19 mouse cellular contexts compared by ENCODE assay signal in the genomic region with DNA sequence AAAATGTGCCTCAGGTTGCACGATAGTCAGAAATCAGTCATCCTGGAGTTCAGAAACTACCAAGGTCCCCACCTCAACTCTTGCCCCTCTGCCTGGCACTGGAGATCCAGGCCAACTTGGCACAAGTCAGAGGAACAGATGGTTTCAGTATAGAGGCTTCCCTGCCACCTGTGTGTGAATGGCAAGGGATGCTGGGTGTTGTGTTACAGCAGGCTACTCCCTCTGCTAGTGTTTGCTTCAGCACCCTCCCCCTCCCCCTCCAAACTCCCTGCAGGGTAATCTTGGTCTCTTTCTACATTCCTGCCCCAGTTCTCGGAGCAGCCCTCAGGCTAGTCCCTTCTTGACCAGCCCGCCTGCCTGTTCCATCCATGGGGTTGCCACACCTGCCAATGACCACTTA. TPM values are rescaled to one million over a fixed set of nuclear protein-coding genes. Genes with fewer than 3 reads are reported as not detected.
DNase-seq lines count a peak whose midpoint lies in the region; TF ChIP-seq lines count a peak whose summit lies in the region.
"Had no signal": no experiment of that assay in that cellular context is flagged by ENCODE, and none has a peak within 500 bp of the region (broad histone marks: within the 10 kb centered on the region; RNA-seq: fewer than 3 reads in every experiment).

No protein-coding gene starts in this region.

- H3K4me3 ChIP-seq in cerebellum, adult 2 months (replicated peaks; ENCODE audit: insufficient read depth, low read depth, low read length) = no peak overlapping the region
- H3K4me3 ChIP-seq: gastrocnemius, adult 2 months had no signal

- H3K27ac ChIP-seq in cerebellum, adult 2 months (ENCODE audit: insufficient read depth, low read length) = 0 out of 2 replicates have a peak overlapping the region, but pooled peaks have one; percentile 38
- H3K27ac ChIP-seq: hindbrain, embryonic 14.5 days; liver, embryonic 14.5 days had no signal

- H3K4me1 ChIP-seq in cerebellum, adult 2 months (ENCODE audit: control insufficient read depth, insufficient read depth, low read length) = peaks cover 48% of the 10 kb centered on the region

- no peak for TF ChIP-seq POLR2A in cerebellum, adult 2 months (IDR thresholded peaks at IDR 0.05; ENCODE audit: borderline replicate concordance, insufficient read depth, low read length)

- H3K27me3 ChIP-seq in cerebellum, adult 2 months (ENCODE audit: control insufficient read depth, insufficient read depth, low read length) = no peaks in the 10 kb centered on the region

- no peak for TF ChIP-seq CTCF in cerebellum, adult 2 months (IDR thresholded peaks at IDR 0.05; ENCODE audit: borderline replicate concordance, insufficient read depth, low read depth, low read length)

- intact Hi-C loops in heart, postnatal 14 days (cut with DNase I) = loop anchor here (5.0 to 10.0 kb wide), 3 partner anchors 62 to 306 kb away; a partner anchor contains a TSS
- intact Hi-C loops in heart, postnatal 36 days (cut with DNase I) = loop anchor here (5.0 to 10.0 kb wide), 2 partner anchors 68 to 286 kb away; a partner anchor contains a TSS

- WGBS in cerebellum, adult 2 months = 15% methylated on average over 3 of the region's 3 CpGs

- peak; percentile 82 for DNase-seq in heart, adult 11 months
- no peak for DNase-seq in heart, postnatal 14 days
- peak; percentile 13 for DNase-seq in thymus, postnatal 4 days
- DNase-seq in thymus, postnatal 10 days (ENCODE audit: low spot score in 2 of 2) = no peak
- DNase-seq in cerebellum, adult 2 months = peak; percentile 75 to 85
- DNase-seq in spleen, postnatal 4 days (ENCODE audit: low spot score in 2 of 2) = no peak
- no peak for DNase-seq in heart, postnatal 36 days
- DNase-seq: adrenal gland, postnatal 36 days; gastrocnemius, adult 2 months; kidney, adult 2 months; lung, postnatal 14 days had no signal

RNA-seq across cellular contexts. Expression of a gene that starts 13.8 kb away (rescaled TPM):
- total RNA-seq in heart, postnatal 14 days (2021) = under 1 TPM; 0.44 to 0.60 TPM
- 172 and 180 TPM in 2 replicates for polyA plus RNA-seq in cerebellum, adult 2 months (2012; rRNA removed)
- total RNA-seq in heart, postnatal 36 days (2021) = under 1 TPM; 0.92 to 0.95 TPM
- total RNA-seq: gastrocnemius, adult 2 months; neutrophil, adult 5-6 weeks had no signal

RNA-seq across cellular contexts. Expression of a gene that starts 14.3 kb away (rescaled TPM):
- 10 to 100 TPM; 66.4 to 74.6 TPM for total RNA-seq in heart, postnatal 14 days (2021)
- polyA plus RNA-seq in cerebellum, adult 2 months (2012; rRNA removed) = 139 and 153 TPM in 2 replicates
- total RNA-seq in heart, postnatal 36 days (2021) = 100 to 1,000 TPM; 104 to 112 TPM

RNA-seq across cellular contexts. Expression of a gene that starts 18.6 kb away (rescaled TPM):
- not detected for total RNA-seq in heart, postnatal 14 days (2021)
- polyA plus RNA-seq in cerebellum, adult 2 months (2012; rRNA removed) = not detected in 2 replicates
- total RNA-seq in heart, postnatal 36 days (2021) = not detected
- total RNA-seq: adrenal gland, postnatal 36 days; gastrocnemius, adult 2 months; heart, adult 18-20 months; neutrophil, adult 5-6 weeks had no signal
- polyA plus RNA-seq: CD4-positive, CD25-positive, alpha-beta regulatory T cell, adult 4 months; embryonic facial prominence, embryonic 11.5 days; hindbrain, embryonic 14.5 days; kidney, adult 2 months; large intestine, adult 2 months; limb, embryonic 11.5 days had no signal

RNA-seq across cellular contexts. Expression of a gene that starts 27.7 kb away (rescaled TPM):
- total RNA-seq in heart, postnatal 14 days (2021) = not detected
- 226 and 275 TPM in 2 replicates for polyA plus RNA-seq in cerebellum, adult 2 months (2012; rRNA removed)
- total RNA-seq in heart, postnatal 36 days (2021) = not detected
- total RNA-seq: gastrocnemius, adult 2 months; heart, adult 18-20 months; neutrophil, adult 5-6 weeks had no signal
- polyA plus RNA-seq: CD4-positive, CD25-positive, alpha-beta regulatory T cell, adult 4 months; limb, embryonic 11.5 days; liver, embryonic 14.5 days had no signal

RNA-seq across cellular contexts. Expression of a gene that starts 30.8 kb away (rescaled TPM):
- total RNA-seq in heart, postnatal 14 days (2021) = 100 to 1,000 TPM; 546 to 642 TPM
- polyA plus RNA-seq in cerebellum, adult 2 months (2012; rRNA removed) = 385 and 391 TPM in 2 replicates
- total RNA-seq in heart, postnatal 36 days (2021) = 100 to 1,000 TPM; 778 to 837 TPM

Comparison
In these comparisons a context has a peak if more than half of its experiments do, and no peak if none do; other contexts are left out.
1. DNase-seq: peak in heart, adult 11 months (single experiment), thymus, postnatal 4 days (single experiment) and cerebellum, adult 2 months (2 of 2); none in heart, postnatal 14 days (0 of 2), thymus, postnatal 10 days (0 of 2), spleen, postnatal 4 days (0 of 2) and heart, postnatal 36 days (0 of 2).